Mouse (Mus musculus) midbrain, embryonic 13.5 days (tissue): ENCODE results near the gene Vipas39. TPM values are rescaled to one million over a fixed set of nuclear protein-coding genes. Genes with fewer than 3 reads are reported as not detected.
"Not testable (repeated sequence)": the region's sequence is repeated elsewhere in the genome, so short reads cannot be mapped to it uniquely, and the experiment has no call there.

Experiments used
- ATAC-seq: fragments of 200-750 bp; cut with Nextera tagmentation; 2 replicates; pipeline ENCODE4 v1.8.0; 2017; ENCODE audit warnings: mild to moderate bottlenecking, moderate TSS enrichment, moderate library complexity
- H3K27ac ChIP-seq: fragments of 300-500 bp; sonication (generic); 2 replicates; pipeline ENCODE4 v1.5.1; 2015; ENCODE audit warnings: inconsistent platforms, mild to moderate bottlenecking, moderate library complexity
- H3K27me3 ChIP-seq: fragments of 300-500 bp; sonication (generic); 2 replicates; pipeline ENCODE4 v1.6.1; 2015; ENCODE audit warnings: mild to moderate bottlenecking, inconsistent platforms
- H3K36me3 ChIP-seq: fragments of 300-500 bp; sonication (generic); 2 replicates; pipeline ENCODE4 v1.6.1; 2015; ENCODE audit warnings: mild to moderate bottlenecking, inconsistent platforms
- H3K4me1 ChIP-seq: fragments of 300-500 bp; sonication (generic); replicated peaks from 2 replicates; pipeline ENCODE4 v1.6.1; 2015; ENCODE audit warnings: inconsistent platforms
- H3K4me2 ChIP-seq: fragments of 300-500 bp; sonication (generic); replicated peaks from 2 replicates; pipeline ENCODE4 v1.6.1; 2015; ENCODE audit warnings: moderate library complexity, mild to moderate bottlenecking, inconsistent platforms
- H3K4me3 ChIP-seq: fragments of 300-500 bp; sonication (generic); replicated peaks from 2 replicates; pipeline ENCODE4 v1.5.1; 2015; ENCODE audit warnings: mild to moderate bottlenecking, inconsistent platforms
- H3K9ac ChIP-seq: fragments of 300-500 bp; sonication (generic); replicated peaks from 2 replicates; pipeline ENCODE4 v1.6.1; 2015; ENCODE audit warnings: mild to moderate bottlenecking, inconsistent platforms
- H3K9me3 ChIP-seq: fragments of 300-500 bp; sonication (generic); 2 replicates; pipeline ENCODE4 v1.6.1; 2016; ENCODE audit warnings: mild to moderate bottlenecking, inconsistent platforms
- WGBS: fragments of 180-500 bp; shearing (Covaris S2); methylation state at CpG from one replicate; pipeline ENCODE4 v1.1.7; 2015; 5-methylcytosine and 5-hydroxymethylcytosine counted together
- polyA plus RNA-seq: library from polyadenylated mRNA; unstranded; fragments of >200 nt; fragmentation: Nextera tagmentation; extraction: Ambion mirVana; gene quantifications from 2 replicates; pipeline ENCODE4 v1.2.1, GENCODE M21; 2015

The Vipas39 gene
- 67.3 and 69.3 TPM in 2 replicates for polyA plus RNA-seq

- Histone ChIP-seq H3K4me2 (peak within 1 kb of the TSS; percentile 94), H3K27me3 (no peaks in the 10 kb centered on the region), H3K9ac (peak within 1 kb of the TSS; percentile 89), H3K9me3 (no peaks in the 10 kb centered on the region), H3K27ac (peak within 1 kb of the TSS; percentile 86), H3K4me1 (peaks cover 27% of the 10 kb centered on the region), H3K4me3 (peak within 1 kb of the TSS; percentile 82), H3K36me3 (peaks cover 51% of the 10 kb centered on the region)
- WGBS: 1% methylated on average over 31 of the region's 31 CpGs
- ATAC-seq: peak; percentile 98
These were observed at the start of gene Vipas39, which contains the start of gene Ahsa1 for GRCm38 (mm10) chr12:87266108-87266826. Vipas39 (minus strand) TSS chr12:87266256. Ahsa1 (plus strand) TSS chr12:87266479.

- peaks cover 33% of the 10 kb centered on the region for H3K36me3 ChIP-seq
- H3K9me3 ChIP-seq: no peaks in the 10 kb centered on the region
- H3K4me2 ChIP-seq: no peak overlapping the region
- no peak overlapping the region for H3K27ac ChIP-seq
- H3K9ac ChIP-seq: no peak overlapping the region
- no peaks in the 10 kb centered on the region for H3K4me1 ChIP-seq
- H3K27me3 ChIP-seq: no peaks in the 10 kb centered on the region
- ATAC-seq: no peak
- no peak overlapping the region for H3K4me3 ChIP-seq
- WGBS: 62% methylated on average over 2 of the region's 2 CpGs
These were observed 47.0 kb upstream of the Vipas39 start for GRCm38 (mm10) chr12:87313098-87313497.

GRCm38 (mm10) chr12:87306584-87306844, 40.5 kb upstream of the Vipas39 start:
- ATAC-seq, H3K27ac ChIP-seq, H3K9me3 ChIP-seq: not testable (repeated sequence)

GRCm38 (mm10) chr12:87305767-87306583, 39.9 kb upstream of the Vipas39 start:
- H3K9me3 ChIP-seq: no peaks in the 10 kb centered on the region
- 33% methylated on average over 13 of the region's 13 CpGs for WGBS
- peaks cover 9% of the 10 kb centered on the region; the same call in 1 of the 2 replicates for H3K4me1 ChIP-seq
- no peak overlapping the region for H3K9ac ChIP-seq
- peaks cover 13% of the 10 kb centered on the region for H3K27me3 ChIP-seq
- peak; percentile 45; the same call in 1 of the 2 replicates for ATAC-seq
- H3K36me3 ChIP-seq: peaks cover 26% of the 10 kb centered on the region
- no peak overlapping the region for H3K4me3 ChIP-seq
- no peak overlapping the region for H3K4me2 ChIP-seq
- H3K27ac ChIP-seq: no peak overlapping the region

More at GRCm38 (mm10) chr12:87306584-87306844, 40.5 kb upstream of the Vipas39 start:
- not testable (repeated sequence) for H3K4me1 ChIP-seq, H3K9ac ChIP-seq, H3K27me3 ChIP-seq, H3K4me2 ChIP-seq, H3K4me3 ChIP-seq
- 67% methylated on average over 4 of the region's 4 CpGs for WGBS
- peaks cover 28% of the 10 kb centered on the region for H3K36me3 ChIP-seq

- 47% methylated on average over 4 of the region's 4 CpGs for WGBS
- Histone ChIP-seq H3K36me3 (no peaks in the 10 kb centered on the region), H3K9ac (no peak overlapping the region), H3K4me3 (no peak overlapping the region), H3K27ac (no peak overlapping the region), H3K4me2 (no peak overlapping the region), H3K4me1 (peaks cover 26% of the 10 kb centered on the region), H3K27me3 (peaks cover 41% of the 10 kb centered on the region), H3K9me3 (no peaks in the 10 kb centered on the region)
- no peak for ATAC-seq
These were observed 35.1 kb upstream of the Vipas39 start for GRCm38 (mm10) chr12:87301189-87301588.

- no peak overlapping the region for H3K27ac ChIP-seq
- peaks cover 41% of the 10 kb centered on the region for H3K27me3 ChIP-seq
- WGBS: under 1% methylated on average over 9 of the region's 9 CpGs
- peaks cover 18% of the 10 kb centered on the region for H3K4me1 ChIP-seq
- peak overlapping the region; percentile 65 for H3K4me3 ChIP-seq
- no peak overlapping the region; the same call in 1 of the 2 replicates for H3K9ac ChIP-seq
- peak overlapping the region; percentile 97 for H3K4me2 ChIP-seq
- no peaks in the 10 kb centered on the region for H3K9me3 ChIP-seq
- H3K36me3 ChIP-seq: no peaks in the 10 kb centered on the region
- peak; percentile 9; the same call in 1 of the 2 replicates for ATAC-seq
These were observed 34.3 kb upstream of the Vipas39 start for GRCm38 (mm10) chr12:87300441-87300690.

GRCm38 (mm10) chr12:87299657-87300440, 33.8 kb upstream of the Vipas39 start, which contains the start of gene Ism2:
Ism2 (minus strand) TSS chr12:87299705.
- Histone ChIP-seq H3K4me1 (peaks cover 17% of the 10 kb centered on the region), H3K4me2 (peak within 1 kb of the TSS; percentile 97), H3K4me3 (peak within 1 kb of the TSS; percentile 65), H3K27me3 (peaks cover 41% of the 10 kb centered on the region), H3K9ac (peak within 1 kb of the TSS; percentile 71), H3K36me3 (no peaks in the 10 kb centered on the region), H3K9me3 (no peaks in the 10 kb centered on the region), H3K27ac (no peak within 1 kb of the TSS)
- WGBS: 0% methylated on average over 83 of the region's 86 CpGs
- peak; percentile 78 for ATAC-seq

- Histone ChIP-seq H3K27ac (no peak overlapping the region), H3K9ac (peak overlapping the region; percentile 71), H3K36me3 (no peaks in the 10 kb centered on the region), H3K9me3 (no peaks in the 10 kb centered on the region), H3K4me2 (peak overlapping the region; percentile 97), H3K4me3 (peak overlapping the region; percentile 65), H3K4me1 (peaks cover 17% of the 10 kb centered on the region), H3K27me3 (peaks cover 41% of the 10 kb centered on the region)
- peak; percentile 65; the same call in 1 of the 2 replicates for ATAC-seq
- 8% methylated on average over 29 of the region's 29 CpGs for WGBS
These were observed 33.1 kb upstream of the Vipas39 start for GRCm38 (mm10) chr12:87299037-87299656.

- peaks cover 9% of the 10 kb centered on the region for H3K27me3 ChIP-seq
- 78% methylated on average over 6 of the region's 6 CpGs for WGBS
- no peaks in the 10 kb centered on the region for H3K36me3 ChIP-seq
- no peak overlapping the region for H3K9ac ChIP-seq
- no peak overlapping the region for H3K4me2 ChIP-seq
- H3K9me3 ChIP-seq: no peaks in the 10 kb centered on the region
- no peak overlapping the region for H3K27ac ChIP-seq
- ATAC-seq: no peak
- no peaks in the 10 kb centered on the region for H3K4me1 ChIP-seq
- no peak overlapping the region for H3K4me3 ChIP-seq
These were observed 27.9 kb upstream of the Vipas39 start for GRCm38 (mm10) chr12:87293934-87294333.

- no peak overlapping the region for H3K9ac ChIP-seq
- ATAC-seq: no peak
- 93% methylated on average over 5 of the region's 5 CpGs for WGBS
- no peaks in the 10 kb centered on the region for H3K27me3 ChIP-seq
- no peak overlapping the region for H3K27ac ChIP-seq
- no peaks in the 10 kb centered on the region for H3K36me3 ChIP-seq
- H3K9me3 ChIP-seq: no peaks in the 10 kb centered on the region
- H3K4me2 ChIP-seq: no peak overlapping the region
- no peaks in the 10 kb centered on the region for H3K4me1 ChIP-seq
- H3K4me3 ChIP-seq: no peak overlapping the region
These were observed 23.0 kb upstream of the Vipas39 start for GRCm38 (mm10) chr12:87289100-87289499.

- Histone ChIP-seq H3K27me3 (no peaks in the 10 kb centered on the region), H3K27ac (no peak overlapping the region), H3K4me1 (no peaks in the 10 kb centered on the region), H3K9ac (no peak overlapping the region), H3K4me3 (no peak overlapping the region), H3K9me3 (no peaks in the 10 kb centered on the region), H3K4me2 (no peak overlapping the region), H3K36me3 (no peaks in the 10 kb centered on the region)
- 94% methylated on average over 5 of the region's 5 CpGs for WGBS
- ATAC-seq: no peak
These were observed 18.7 kb upstream of the Vipas39 start for GRCm38 (mm10) chr12:87284726-87285125.
